Mouse (Mus musculus) liver, embryonic 15.5 days (tissue): ENCODE data around the gene C5ar2. TPM values are rescaled to one million over a fixed set of nuclear protein-coding genes. Genes with fewer than 3 reads are reported as not detected.
A peak's percentile ranks its signal among the peaks of the same experiment; 100 is the strongest.

Source experiments
- ATAC-seq: fragments of 200-750 bp; cut with Nextera tagmentation; 2 replicates; pipeline ENCODE4 v1.8.0; 2017; ENCODE audit warnings: moderate number of reproducible peaks, mild to moderate bottlenecking, moderate library complexity; ENCODE audit not compliant: insufficient read depth
- H3K27ac ChIP-seq: fragments of 300-500 bp; sonication (generic); replicated peaks from 2 replicates; pipeline ENCODE4 v1.5.1; 2015; ENCODE audit warnings: mild to moderate bottlenecking, inconsistent platforms
- H3K27me3 ChIP-seq: fragments of 300-500 bp; sonication (generic); 2 replicates; pipeline ENCODE4 v1.6.1; 2015; ENCODE audit warnings: mild to moderate bottlenecking, inconsistent platforms
- H3K36me3 ChIP-seq: fragments of 300-500 bp; sonication (generic); replicated peaks from 2 replicates; pipeline ENCODE4 v1.6.1; 2015; ENCODE audit warnings: moderate library complexity, mild to moderate bottlenecking, inconsistent platforms
- H3K4me1 ChIP-seq: fragments of 300-500 bp; sonication (generic); replicated peaks from 2 replicates; pipeline ENCODE4 v1.6.1; 2015; ENCODE audit warnings: inconsistent platforms
- H3K4me2 ChIP-seq: fragments of 300-500 bp; sonication (generic); 2 replicates; pipeline ENCODE4 v1.6.1; 2015; ENCODE audit warnings: moderate library complexity, mild to moderate bottlenecking, inconsistent platforms
- H3K4me3 ChIP-seq: fragments of 300-500 bp; sonication (generic); replicated peaks from 2 replicates; pipeline ENCODE4 v1.5.1; 2015; ENCODE audit warnings: mild to moderate bottlenecking, inconsistent platforms
- H3K9ac ChIP-seq: fragments of 300-500 bp; sonication (generic); 2 replicates; pipeline ENCODE4 v1.6.1; 2015; ENCODE audit warnings: moderate library complexity, mild to moderate bottlenecking, inconsistent platforms
- H3K9me3 ChIP-seq: fragments of 300-500 bp; sonication (generic); replicated peaks from 2 replicates; pipeline ENCODE4 v1.6.1; 2016; ENCODE audit warnings: inconsistent platforms
- WGBS: fragments of 180-500 bp; shearing (Covaris S2); methylation state at CpG from one replicate; pipeline ENCODE4 v1.1.7; 2015; ENCODE audit warnings: mixed read lengths; ENCODE audit not compliant: insufficient replicate concordance; 5-methylcytosine and 5-hydroxymethylcytosine counted together
- polyA plus RNA-seq: library from polyadenylated mRNA; unstranded; fragments of >200 nt; fragmentation: Nextera tagmentation; extraction: Ambion mirVana; gene quantifications from 2 replicates; pipeline ENCODE4 v1.2.1, GENCODE M21; 2015

C5ar2 gene
- polyA plus RNA-seq, 1 experiment from 2014 or later, result 0.89 TPM

- ATAC-seq, result no peak
- 86% methylated on average over 9 of the region's 9 CpGs for WGBS
- Histone ChIP-seq H3K27me3 (no peaks in the 10 kb centered on the region), H3K27ac (no peak overlapping the region), H3K4me3 (no peak overlapping the region), H3K9me3 (no peaks in the 10 kb centered on the region), H3K36me3 (peaks cover 58% of the 10 kb centered on the region), H3K9ac (no peak overlapping the region), H3K4me1 (no peaks in the 10 kb centered on the region; the same call in 1 of the 2 replicates), H3K4me2 (no peak overlapping the region)
Measured at GRCm38 (mm10) chr7:16213986-16214385, 30.0 kb downstream of the C5ar2 start.

- H3K27me3 ChIP-seq, result no peaks in the 10 kb centered on the region
- peaks cover 55% of the 10 kb centered on the region for H3K36me3 ChIP-seq
- no peak overlapping the region for H3K27ac ChIP-seq
- H3K4me1 ChIP-seq, result no peaks in the 10 kb centered on the region; the same call in 1 of the 2 replicates
- H3K9me3 ChIP-seq, result no peaks in the 10 kb centered on the region
- ATAC-seq, result 0 out of 2 replicates have a peak, but pooled peaks have one; percentile 33
- H3K4me3 ChIP-seq, result no peak overlapping the region
- H3K4me2 ChIP-seq, result no peak overlapping the region
- H3K9ac ChIP-seq, result no peak overlapping the region
- 84% methylated on average over 6 of the region's 6 CpGs for WGBS
Measured at GRCm38 (mm10) chr7:16213196-16213595, 30.8 kb downstream of the C5ar2 start.

- no peak overlapping the region for H3K9ac ChIP-seq
- H3K4me2 ChIP-seq, result no peak overlapping the region
- peaks cover 39% of the 10 kb centered on the region for H3K36me3 ChIP-seq
Measured at GRCm38 (mm10) chr7:16210862-16211365, 33.0 kb downstream of the C5ar2 start.

GRCm38 (mm10) chr7:16208781-16209665 is 34.9 kb downstream of the C5ar2 start:
- WGBS, result 75% methylated on average over 21 of the region's 21 CpGs
- no peaks in the 10 kb centered on the region for H3K27me3 ChIP-seq
- no peak overlapping the region for H3K27ac ChIP-seq
- H3K4me2 ChIP-seq, result no peak overlapping the region
- H3K9me3 ChIP-seq, result no peaks in the 10 kb centered on the region
- no peak overlapping the region for H3K9ac ChIP-seq
- no peaks in the 10 kb centered on the region; the same call in 1 of the 2 replicates for H3K4me1 ChIP-seq
- no peak for ATAC-seq
- H3K36me3 ChIP-seq, result peaks cover 24% of the 10 kb centered on the region
- no peak overlapping the region for H3K4me3 ChIP-seq

More at GRCm38 (mm10) chr7:16210862-16211365, 33.0 kb downstream of the C5ar2 start:
- Histone ChIP-seq H3K4me3 (no peak overlapping the region), H3K27ac (no peak overlapping the region), H3K4me1 (no peaks in the 10 kb centered on the region; the same call in 1 of the 2 replicates), H3K27me3 (no peaks in the 10 kb centered on the region), H3K9me3 (no peaks in the 10 kb centered on the region)
- WGBS, result 67% methylated on average over 12 of the region's 12 CpGs
- no peak for ATAC-seq

- H3K9ac ChIP-seq, result no peak overlapping the region
- no peak for ATAC-seq
- H3K36me3 ChIP-seq, result peaks cover 33% of the 10 kb centered on the region
- H3K4me3 ChIP-seq, result no peak overlapping the region
- H3K9me3 ChIP-seq, result no peaks in the 10 kb centered on the region
- 76% methylated on average over 10 of the region's 10 CpGs for WGBS
- H3K4me2 ChIP-seq, result no peak overlapping the region
- no peaks in the 10 kb centered on the region for H3K4me1 ChIP-seq
- 0 out of 2 replicates have a peak overlapping the region, but pooled peaks have one; percentile 9 for H3K27ac ChIP-seq
- no peaks in the 10 kb centered on the region for H3K27me3 ChIP-seq
Measured at GRCm38 (mm10) chr7:16207496-16207895, 36.5 kb downstream of the C5ar2 start.

GRCm38 (mm10) chr7:16207076-16207475 is 36.9 kb downstream of the C5ar2 start:
- no peak overlapping the region for H3K4me3 ChIP-seq
- WGBS, result 68% methylated on average over 7 of the region's 7 CpGs
- no peaks in the 10 kb centered on the region for H3K27me3 ChIP-seq
- ATAC-seq, result no peak
- H3K4me2 ChIP-seq, result no peak overlapping the region
- no peaks in the 10 kb centered on the region for H3K9me3 ChIP-seq
- 0 out of 2 replicates have a peak overlapping the region, but pooled peaks have one; percentile 9 for H3K27ac ChIP-seq
- no peak overlapping the region for H3K9ac ChIP-seq
- peaks cover 33% of the 10 kb centered on the region for H3K36me3 ChIP-seq
- H3K4me1 ChIP-seq, result no peaks in the 10 kb centered on the region

GRCm38 (mm10) chr7:16204791-16205190 is 39.2 kb downstream of the C5ar2 start:
- H3K4me1 ChIP-seq, result no peaks in the 10 kb centered on the region
- peaks cover 31% of the 10 kb centered on the region; the same call in 1 of the 2 replicates for H3K36me3 ChIP-seq
- H3K27ac ChIP-seq, result no peak overlapping the region
- no peaks in the 10 kb centered on the region for H3K9me3 ChIP-seq
- no peak for ATAC-seq
- WGBS, result 63% methylated on average over 8 of the region's 9 CpGs
- no peak overlapping the region for H3K4me2 ChIP-seq
- H3K27me3 ChIP-seq, result no peaks in the 10 kb centered on the region
- no peak overlapping the region for H3K9ac ChIP-seq
- H3K4me3 ChIP-seq, result no peak overlapping the region

- no peaks in the 10 kb centered on the region for H3K27me3 ChIP-seq
- H3K36me3 ChIP-seq, result peaks cover 31% of the 10 kb centered on the region; the same call in 1 of the 2 replicates
- H3K4me2 ChIP-seq, result no peak overlapping the region
- H3K4me1 ChIP-seq, result no peaks in the 10 kb centered on the region
- H3K27ac ChIP-seq, result no peak overlapping the region
- no peaks in the 10 kb centered on the region for H3K9me3 ChIP-seq
- no peak overlapping the region for H3K4me3 ChIP-seq
- H3K9ac ChIP-seq, result no peak overlapping the region
- ATAC-seq, result no peak
- WGBS, result 84% methylated on average over 13 of the region's 13 CpGs
Measured at GRCm38 (mm10) chr7:16203505-16203903, 40.5 kb downstream of the C5ar2 start.

GRCm38 (mm10) chr7:16202756-16203504 is 41.0 kb downstream of the C5ar2 start:
- no peak overlapping the region for H3K9ac ChIP-seq
- H3K27ac ChIP-seq, result no peak overlapping the region
- no peak overlapping the region for H3K4me2 ChIP-seq
- H3K9me3 ChIP-seq, result no peaks in the 10 kb centered on the region
- 79% methylated on average over 15 of the region's 15 CpGs for WGBS
- peaks cover 36% of the 10 kb centered on the region; the same call in 1 of the 2 replicates for H3K36me3 ChIP-seq
- no peaks in the 10 kb centered on the region for H3K27me3 ChIP-seq
- no peak overlapping the region for H3K4me3 ChIP-seq
- no peaks in the 10 kb centered on the region for H3K4me1 ChIP-seq
- no peak for ATAC-seq

- Histone ChIP-seq H3K9ac (no peak overlapping the region), H3K4me2 (no peak overlapping the region), H3K27me3 (no peaks in the 10 kb centered on the region), H3K36me3 (peaks cover 45% of the 10 kb centered on the region), H3K27ac (no peak overlapping the region), H3K4me1 (no peaks in the 10 kb centered on the region), H3K4me3 (no peak overlapping the region), H3K9me3 (no peaks in the 10 kb centered on the region)
- WGBS, result 34% methylated on average over 6 of the region's 6 CpGs
- no peak for ATAC-seq
Measured at GRCm38 (mm10) chr7:16201136-16201535, 42.8 kb downstream of the C5ar2 start.

GRCm38 (mm10) chr7:16198540-16198939 is 45.4 kb downstream of the C5ar2 start:
- no peak overlapping the region for H3K27ac ChIP-seq
- no peaks in the 10 kb centered on the region for H3K9me3 ChIP-seq
- 76% methylated on average over 11 of the region's 11 CpGs for WGBS
- H3K4me1 ChIP-seq, result no peaks in the 10 kb centered on the region
- H3K4me2 ChIP-seq, result no peak overlapping the region
- H3K9ac ChIP-seq, result no peak overlapping the region
- ATAC-seq, result no peak
- H3K27me3 ChIP-seq, result no peaks in the 10 kb centered on the region
- H3K4me3 ChIP-seq, result no peak overlapping the region
- H3K36me3 ChIP-seq, result peaks cover 37% of the 10 kb centered on the region
